8 mouse cellular contexts compared by ENCODE assay signal in the genomic region with DNA sequence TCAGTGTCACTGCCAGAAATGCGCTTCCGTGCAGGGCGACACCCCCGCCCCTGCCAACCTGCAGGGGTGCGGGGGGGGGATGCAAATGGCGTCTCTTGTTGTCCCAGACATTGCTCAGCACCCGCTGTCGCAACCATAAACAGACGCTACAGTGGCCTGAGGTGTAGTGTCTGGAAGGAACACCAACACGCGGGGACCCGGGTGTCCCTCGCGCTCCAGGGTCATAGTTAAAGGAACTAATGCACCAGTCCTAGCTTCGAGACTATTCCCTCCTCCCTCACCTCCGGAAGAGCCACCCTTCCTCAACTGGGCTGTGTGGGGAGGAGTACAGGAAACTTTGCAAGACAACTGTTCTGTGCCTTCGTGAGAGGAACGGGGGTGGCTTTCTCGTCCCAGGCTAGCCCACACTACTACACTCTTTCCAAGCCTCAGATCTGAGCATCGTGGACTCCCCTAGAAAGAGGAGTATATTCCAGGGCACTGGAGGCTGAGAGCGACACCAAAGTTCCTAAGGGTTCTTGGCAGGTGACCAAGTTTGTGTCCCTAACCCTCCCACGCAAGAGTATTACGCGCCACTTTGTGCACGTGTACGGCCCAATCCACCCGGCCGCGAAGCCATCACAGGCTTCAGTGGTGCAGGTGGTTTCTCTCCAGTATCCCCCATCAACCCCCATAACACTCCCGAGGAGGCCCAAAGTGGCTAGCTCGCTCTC. TPM values are rescaled to one million over a fixed set of nuclear protein-coding genes. Genes with fewer than 3 reads are reported as not detected.
DNase-seq lines count a peak whose midpoint lies in the region; ATAC-seq and TF ChIP-seq lines count a peak whose summit lies in the region.

No protein-coding gene starts in this region.

- H3K4me3 ChIP-seq in embryonic facial prominence, embryonic 11.5 days (ENCODE audit: low read depth, low read length), result peak overlapping the region; percentile 42
- H3K4me3 ChIP-seq in limb, embryonic 10.5 days, result peak overlapping the region; percentile 59
- H3K4me3 ChIP-seq in midbrain, embryonic 10.5 days, result peak overlapping the region; percentile 60
- peak overlapping the region; percentile 67 for H3K4me3 ChIP-seq in thymus, adult 2 months (ENCODE audit: control insufficient read depth, insufficient read depth, low read length)

- no peaks in the 10 kb centered on the region for H3K9me3 ChIP-seq in embryonic facial prominence, embryonic 11.5 days (replicated peaks; ENCODE audit: control insufficient read depth, low read length)
- H3K9me3 ChIP-seq in limb, embryonic 10.5 days (replicated peaks), result no peaks in the 10 kb centered on the region
- H3K9me3 ChIP-seq in midbrain, embryonic 10.5 days (replicated peaks), result no peaks in the 10 kb centered on the region

- ATAC-seq in embryonic facial prominence, embryonic 11.5 days (replicated peaks; ENCODE audit: insufficient number of reproducible peaks, low FRiP score, low TSS enrichment, low read depth), result no peak

- no peak for TF ChIP-seq POLR2A in thymus, adult 2 months (IDR thresholded peaks at IDR 0.05; ENCODE audit: control insufficient read depth, extremely low read depth, insufficient read depth, low read length, poor library complexity)

- H3K4me2 ChIP-seq in embryonic facial prominence, embryonic 11.5 days (ENCODE audit: low read depth, low read length), result peak overlapping the region; percentile 67

- H3K27me3 ChIP-seq in embryonic facial prominence, embryonic 11.5 days (ENCODE audit: control insufficient read depth, insufficient read depth, low read length), result peaks cover 29% of the 10 kb centered on the region
- peaks cover 78% of the 10 kb centered on the region for H3K27me3 ChIP-seq in limb, embryonic 10.5 days (ENCODE audit: low read depth, poor library complexity, severe bottlenecking)
- H3K27me3 ChIP-seq in midbrain, embryonic 10.5 days (ENCODE audit: low read depth, poor library complexity, severe bottlenecking), result peaks cover 78% of the 10 kb centered on the region
- no peaks in the 10 kb centered on the region for H3K27me3 ChIP-seq in thymus, adult 2 months (ENCODE audit: control insufficient read depth, insufficient read depth, low read length)

- H3K4me1 ChIP-seq in embryonic facial prominence, embryonic 11.5 days (ENCODE audit: control insufficient read depth, insufficient read depth, low read length), result no peaks in the 10 kb centered on the region; the same call in 1 of the 2 replicates
- H3K4me1 ChIP-seq in limb, embryonic 10.5 days, result peaks cover 68% of the 10 kb centered on the region
- peaks cover 61% of the 10 kb centered on the region for H3K4me1 ChIP-seq in midbrain, embryonic 10.5 days
- H3K4me1 ChIP-seq in thymus, adult 2 months (replicated peaks; ENCODE audit: control insufficient read depth, insufficient read depth, low read length), result peaks cover 37% of the 10 kb centered on the region

- TF ChIP-seq CTCF in thymus, adult 2 months (IDR thresholded peaks at IDR 0.05; ENCODE audit: borderline replicate concordance, control insufficient read depth, extremely low read depth, insufficient read depth, low read length, poor library complexity), result no peak

- H3K9ac ChIP-seq in embryonic facial prominence, embryonic 11.5 days (replicated peaks; ENCODE audit: low read length), result peak overlapping the region; percentile 68

- H3K36me3 ChIP-seq in embryonic facial prominence, embryonic 11.5 days (replicated peaks; ENCODE audit: control insufficient read depth, insufficient read depth, low read depth, low read length), result no peaks in the 10 kb centered on the region
- no peaks in the 10 kb centered on the region for H3K36me3 ChIP-seq in limb, embryonic 10.5 days
- no peaks in the 10 kb centered on the region for H3K36me3 ChIP-seq in midbrain, embryonic 10.5 days
- H3K36me3 ChIP-seq in thymus, adult 2 months (ENCODE audit: control insufficient read depth, insufficient read depth, low read length), result no peaks in the 10 kb centered on the region

- DNase-seq in layer of hippocampus, adult 11-12 months (ENCODE audit: low spot score), result peak; percentile 26
- no peak for DNase-seq in layer of hippocampus, adult 9-10 months (ENCODE audit: low spot score)
- no peak for DNase-seq in embryonic facial prominence, embryonic 11.5 days (ENCODE audit: low spot score)
- peak; percentile 48 to 72 for DNase-seq in heart, postnatal 10 days
- no peak for DNase-seq in limb, embryonic 10.5 days (ENCODE audit: low spot score)
- peak; percentile 22 for DNase-seq in midbrain, embryonic 10.5 days (ENCODE audit: low spot score)
- peak; percentile 60 for DNase-seq in thymus, adult 2 months
- no peak for DNase-seq in frontal cortex, postnatal 10 days (ENCODE audit: low spot score in 2 of 2)

- peak overlapping the region; percentile 85 for H3K27ac ChIP-seq in embryonic facial prominence, embryonic 11.5 days (replicated peaks; ENCODE audit: low read depth, low read length)
- H3K27ac ChIP-seq in limb, embryonic 10.5 days, result peak overlapping the region; percentile 94
- H3K27ac ChIP-seq in midbrain, embryonic 10.5 days (replicated peaks), result peak overlapping the region; percentile 92
- H3K27ac ChIP-seq in thymus, adult 2 months (ENCODE audit: control insufficient read depth, insufficient read depth, low read length), result peak overlapping the region; percentile 97

- intact Hi-C loops in heart, postnatal 10 days (cut with DNase I), result loop anchor here (5.0 kb wide), 1 partner anchor 352 kb away; no protein-coding TSS in a partner anchor

- WGBS in embryonic facial prominence, embryonic 11.5 days, result 8% methylated on average over 31 of the region's 31 CpGs
- WGBS in limb, embryonic 10.5 days, result 3% methylated on average over 31 of the region's 31 CpGs
- WGBS in midbrain, embryonic 10.5 days, result 6% methylated on average over 31 of the region's 31 CpGs
- under 1% methylated on average over 29 of the region's 31 CpGs for WGBS in thymus, adult 2 months

RNA-seq across cellular contexts. Expression of gene Bcor, which starts 1.2 kb away (rescaled TPM):
- polyA plus RNA-seq in embryonic facial prominence, embryonic 11.5 days (2014; fragmentation: Nextera tagmentation; extraction: Ambion mirVana), result 26.9 TPM in 2 replicates
- total RNA-seq in heart, postnatal 10 days (2021), result 10 to 100 TPM; 26.4 to 38.5 TPM
- 20.7 and 26.5 TPM in 2 replicates for polyA plus RNA-seq in limb, embryonic 10.5 days (2016; fragmentation: Nextera tagmentation; extraction: Ambion mirVana)
- 17.9 and 22.4 TPM in 2 replicates for polyA plus RNA-seq in midbrain, embryonic 10.5 days (2016; fragmentation: Nextera tagmentation; extraction: Ambion mirVana)
- polyA plus RNA-seq in thymus, adult 2 months (2012; rRNA removed), result 30.6 and 37.7 TPM in 2 replicates

Comparison
In these comparisons a context has a peak if more than half of its experiments do, and no peak if none do; other contexts are left out.
1. DNase-seq: peak in layer of hippocampus, adult 11-12 months (single experiment), heart, postnatal 10 days (2 of 2), midbrain, embryonic 10.5 days (single experiment) and thymus, adult 2 months (single experiment); none in layer of hippocampus, adult 9-10 months (single experiment), embryonic facial prominence, embryonic 11.5 days (single experiment), limb, embryonic 10.5 days (single experiment) and frontal cortex, postnatal 10 days (0 of 2).
2. Peak in every context shown above with its lines, with median percentiles within 50 percentile points of each other: H3K27ac ChIP-seq and H3K4me3 ChIP-seq.